Mouse (Mus musculus) heart, embryonic 10.5 days (tissue): ENCODE measurements at regions not wholly inside any gene's neighbourhood (a gene's known extent, or its start where the extent isn't known, plus 50 kb on each side); places are given as distances from the start of the nearest gene placed in this dataset.

ENCODE experiments used
- DNase-seq: peaks from one replicate; pipeline ENCODE4 v3.0.0-alpha.2; 2017; ENCODE audit warnings: low spot score
- H3K27ac ChIP-seq: fragments of 300-500 bp; sonication (generic); 2 replicates; pipeline ENCODE4 v1.5.1; 2016; ENCODE audit warnings: mild to moderate bottlenecking
- H3K27me3 ChIP-seq: fragments of 300-500 bp; sonication (generic); 2 replicates; pipeline ENCODE4 v1.6.1; 2016; ENCODE audit warnings: mild to moderate bottlenecking; ENCODE audit not compliant: poor library complexity, insufficient read depth, severe bottlenecking
- H3K36me3 ChIP-seq: fragments of 300-500 bp; sonication (generic); 2 replicates; pipeline ENCODE4 v1.6.1; 2016; ENCODE audit warnings: mild to moderate bottlenecking, moderate library complexity
- H3K4me1 ChIP-seq: fragments of 300-500 bp; sonication (generic); 2 replicates; pipeline ENCODE4 v1.6.1; 2016; ENCODE audit warnings: mild to moderate bottlenecking
- H3K4me3 ChIP-seq: fragments of 300-500 bp; sonication (generic); 2 replicates; pipeline ENCODE4 v1.5.1; 2016; ENCODE audit warnings: mild to moderate bottlenecking, moderate library complexity
- H3K9me3 ChIP-seq: fragments of 300-500 bp; sonication (generic); 2 replicates; pipeline ENCODE4 v1.6.1; 2016; ENCODE audit warnings: mild to moderate bottlenecking, moderate library complexity
- WGBS: fragments of 180-500 bp; shearing (Covaris S2); methylation state at CpG from one replicate; pipeline ENCODE4 v1.1.7; 2016; 5-methylcytosine and 5-hydroxymethylcytosine counted together

DNA sequence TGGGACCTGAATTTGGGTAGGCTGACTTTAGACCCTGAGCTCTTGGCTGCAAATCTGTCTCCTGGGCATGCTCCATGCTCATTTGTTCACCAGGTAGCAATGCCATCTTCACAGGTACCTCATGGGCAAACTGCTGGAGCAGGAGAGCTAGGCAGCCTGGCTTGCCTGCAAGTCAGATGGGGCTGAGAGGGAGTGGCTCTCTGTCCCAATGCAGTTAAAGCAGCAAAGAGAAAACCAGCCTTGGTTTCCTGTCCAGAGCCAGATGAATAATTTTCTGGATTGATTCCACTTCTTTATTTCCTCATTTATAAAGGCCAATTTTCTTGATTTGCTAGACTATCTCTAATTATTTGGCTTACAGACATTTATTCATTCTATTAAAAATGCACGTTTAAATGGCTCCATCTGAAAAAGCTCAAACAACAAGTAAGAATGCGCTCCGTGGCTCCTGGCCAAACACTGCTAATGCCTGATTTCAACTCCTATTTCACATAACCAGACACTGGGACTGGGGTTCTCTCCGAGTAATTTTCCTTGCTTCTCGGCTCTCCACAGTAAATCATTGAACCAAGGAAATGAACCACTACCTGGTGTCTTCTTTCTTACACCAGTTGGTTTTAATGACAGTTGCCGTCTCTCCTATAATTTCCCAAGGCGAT lies 60.5 kb downstream of the Rsl24d1 start:
- peaks cover 4% of the 10 kb centered on the region; the same call in 1 of the 2 replicates for H3K9me3 ChIP-seq
- no peaks in the 10 kb centered on the region for H3K4me1 ChIP-seq
- no peak for DNase-seq
- H3K36me3 ChIP-seq: no peaks in the 10 kb centered on the region
- no peaks in the 10 kb centered on the region for H3K27me3 ChIP-seq
- WGBS: 82% methylated on average over 7 of the region's 7 CpGs
- no peak overlapping the region for H3K27ac ChIP-seq
- no peak overlapping the region for H3K4me3 ChIP-seq

DNA sequence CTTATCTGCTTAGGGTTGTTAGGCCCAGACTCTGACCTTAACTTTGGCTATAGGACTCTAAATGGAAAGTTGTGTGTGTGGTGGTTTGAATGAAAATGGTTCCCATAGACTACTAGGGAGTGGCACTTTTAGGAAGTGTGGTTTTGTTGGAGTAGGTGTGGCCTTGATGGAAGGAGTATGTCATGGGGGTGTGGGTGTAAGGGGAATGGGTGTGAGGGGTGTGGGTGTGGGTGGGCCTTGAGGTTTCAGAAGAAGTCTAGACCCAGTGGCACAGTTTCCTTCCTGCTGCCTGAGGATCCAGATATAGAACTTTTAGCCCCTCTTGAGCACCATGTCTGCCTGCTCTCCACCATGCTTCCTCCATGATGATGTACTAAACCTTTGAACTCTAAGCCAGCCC lies 63.4 kb downstream of the Rsl24d1 start:
- DNase-seq: no peak
- Histone ChIP-seq H3K27ac (no peak overlapping the region), H3K9me3 (peaks cover under 1% of the 10 kb centered on the region; the same call in 1 of the 2 replicates), H3K4me1 (no peaks in the 10 kb centered on the region), H3K36me3 (no peaks in the 10 kb centered on the region), H3K27me3 (no peaks in the 10 kb centered on the region), H3K4me3 (no peak overlapping the region)

GRCm38 (mm10) chr9:73183356-73183755 lies 70.1 kb downstream of the Rsl24d1 start:
- no peak for DNase-seq
- Histone ChIP-seq H3K4me3 (no peak overlapping the region), H3K27ac (no peak overlapping the region), H3K36me3 (no peaks in the 10 kb centered on the region), H3K9me3 (no peaks in the 10 kb centered on the region), H3K4me1 (no peaks in the 10 kb centered on the region), H3K27me3 (no peaks in the 10 kb centered on the region)
- WGBS: 81% methylated on average over 5 of the region's 5 CpGs

DNA sequence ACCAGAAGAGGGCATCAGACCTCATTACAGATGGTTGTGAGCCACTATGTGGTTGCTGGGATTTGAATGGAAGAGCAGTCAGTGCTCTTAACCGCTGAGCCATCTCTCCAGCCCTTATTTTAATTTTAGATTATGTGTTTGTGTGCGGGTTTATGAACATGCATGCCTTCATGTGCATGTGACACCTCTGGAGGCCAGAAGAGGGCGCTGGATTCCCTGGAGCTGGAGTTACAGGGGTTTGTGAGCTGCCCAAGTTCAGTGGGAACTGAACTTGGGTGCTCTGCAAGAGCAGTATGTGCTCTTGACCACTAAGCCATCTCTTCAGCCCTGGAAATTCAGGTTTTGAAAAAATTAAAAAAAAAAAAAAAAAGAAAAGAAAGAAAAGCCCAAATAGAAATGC lies 71.7 kb downstream of the Rsl24d1 start:
- WGBS: 43% methylated on average over 3 of the region's 3 CpGs
- Histone ChIP-seq H3K4me1 (no peaks in the 10 kb centered on the region), H3K9me3 (no peaks in the 10 kb centered on the region), H3K27ac (no peak overlapping the region), H3K4me3 (no peak overlapping the region), H3K36me3 (no peaks in the 10 kb centered on the region), H3K27me3 (no peaks in the 10 kb centered on the region)
- no peak for DNase-seq

DNA sequence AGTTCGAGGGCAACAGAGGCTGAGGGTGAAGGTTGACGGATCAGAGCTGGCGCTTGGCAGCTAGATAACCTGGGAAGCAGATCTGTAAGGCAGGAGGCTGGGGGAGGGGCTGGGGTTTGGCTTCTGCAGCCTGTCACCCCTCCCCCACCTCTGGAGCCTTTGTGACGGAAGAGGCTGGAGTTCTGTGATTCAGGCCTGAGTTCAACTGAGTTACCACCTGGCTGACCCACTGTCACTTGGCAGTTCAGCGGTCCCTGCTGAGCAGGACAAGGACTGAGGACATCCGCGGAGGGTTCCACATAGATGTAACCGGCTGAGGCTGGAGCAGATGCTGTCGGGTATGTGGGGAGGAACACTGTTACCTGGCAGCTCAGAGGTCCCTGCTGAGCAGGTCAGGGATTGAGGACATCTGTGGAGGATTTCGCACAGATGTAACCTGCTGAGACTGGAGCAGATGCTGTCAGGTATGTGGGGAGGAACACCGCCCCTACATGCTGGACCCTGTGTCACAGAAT lies 79.1 kb downstream of the Rsl24d1 start:
- no peaks in the 10 kb centered on the region for H3K36me3 ChIP-seq
- no peaks in the 10 kb centered on the region for H3K27me3 ChIP-seq
- peak overlapping the region; percentile 36 for H3K4me3 ChIP-seq
- WGBS: 12% methylated on average over 11 of the region's 11 CpGs
- peak overlapping the region; percentile 49 for H3K27ac ChIP-seq
- peak; percentile 75 for DNase-seq
- H3K9me3 ChIP-seq: no peaks in the 10 kb centered on the region
- peaks cover 8% of the 10 kb centered on the region for H3K4me1 ChIP-seq

- Histone ChIP-seq H3K9me3 (0 out of 2 replicates have a peak, but pooled peaks cover 3% of the 10 kb centered on the region), H3K27ac (no peak overlapping the region), H3K4me1 (no peaks in the 10 kb centered on the region), H3K4me3 (no peak overlapping the region), H3K36me3 (no peaks in the 10 kb centered on the region), H3K27me3 (no peaks in the 10 kb centered on the region)
- DNase-seq: no peak
- 85% methylated on average over 10 of the region's 10 CpGs for WGBS
These were observed 85.2 kb downstream of the Rsl24d1 start for GRCm38 (mm10) chr9:73198261-73199085.

- Histone ChIP-seq H3K27me3 (no peaks in the 10 kb centered on the region), H3K36me3 (no peaks in the 10 kb centered on the region), H3K27ac (no peak overlapping the region), H3K4me1 (no peaks in the 10 kb centered on the region), H3K4me3 (no peak overlapping the region), H3K9me3 (no peaks in the 10 kb centered on the region)
- no peak for DNase-seq
- 59% methylated on average over 6 of the region's 6 CpGs for WGBS
These were observed 109.9 kb downstream of the Rsl24d1 start for GRCm38 (mm10) chr9:73223111-73223510.

GRCm38 (mm10) chr9:73240188-73240587 lies 127.0 kb downstream of the Rsl24d1 start:
- H3K27me3 ChIP-seq: no peaks in the 10 kb centered on the region
- no peak overlapping the region for H3K27ac ChIP-seq
- H3K36me3 ChIP-seq: no peaks in the 10 kb centered on the region
- no peak overlapping the region for H3K4me3 ChIP-seq
- WGBS: 62% methylated on average over 5 of the region's 5 CpGs
- no peak for DNase-seq
- H3K4me1 ChIP-seq: peaks cover 3% of the 10 kb centered on the region; the same call in 1 of the 2 replicates
- no peaks in the 10 kb centered on the region for H3K9me3 ChIP-seq

GRCm38 (mm10) chr9:73242521-73243308 lies 129.5 kb downstream of the Rsl24d1 start:
- WGBS: 66% methylated on average over 4 of the region's 4 CpGs

DNA sequence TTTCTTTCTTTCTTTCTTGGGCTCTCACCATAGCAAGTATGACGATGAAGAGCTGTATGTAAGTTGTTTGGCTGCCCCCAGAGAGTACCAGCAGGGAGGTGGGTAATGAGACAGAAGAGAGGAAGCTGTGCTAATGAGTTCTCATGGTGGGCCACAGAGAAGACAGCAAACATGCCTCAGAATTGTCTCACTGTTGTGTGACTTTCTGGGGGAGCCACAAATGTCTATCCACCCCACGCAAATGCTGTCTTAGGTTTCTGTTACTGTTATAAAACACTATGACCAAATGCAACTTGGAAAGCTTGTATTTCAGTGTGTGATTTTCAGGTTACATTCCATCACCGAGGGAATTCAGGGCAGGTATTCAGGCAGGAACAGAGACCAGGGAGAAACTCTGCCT lies 131.0 kb downstream of the Rsl24d1 start:
- no peak overlapping the region for H3K27ac ChIP-seq
- no peaks in the 10 kb centered on the region; the same call in 1 of the 2 replicates for H3K9me3 ChIP-seq
- H3K4me3 ChIP-seq: no peak overlapping the region
- H3K4me1 ChIP-seq: peaks cover 12% of the 10 kb centered on the region; the same call in 1 of the 2 replicates
- no peaks in the 10 kb centered on the region for H3K36me3 ChIP-seq
- H3K27me3 ChIP-seq: no peaks in the 10 kb centered on the region
- no peak for DNase-seq
- 73% methylated on average over 2 of the region's 3 CpGs for WGBS

More at GRCm38 (mm10) chr9:73242521-73243308, 129.5 kb downstream of the Rsl24d1 start:
- Histone ChIP-seq H3K36me3 (no peaks in the 10 kb centered on the region), H3K27ac (no peak overlapping the region), H3K9me3 (no peaks in the 10 kb centered on the region), H3K4me3 (no peak overlapping the region), H3K27me3 (no peaks in the 10 kb centered on the region), H3K4me1 (peaks cover 12% of the 10 kb centered on the region; the same call in 1 of the 2 replicates)
- DNase-seq: no peak

- H3K36me3 ChIP-seq: no peaks in the 10 kb centered on the region
- H3K4me3 ChIP-seq: no peak overlapping the region
- peak; percentile 77 for DNase-seq
- H3K27me3 ChIP-seq: no peaks in the 10 kb centered on the region
- H3K27ac ChIP-seq: peak overlapping the region; percentile 57; the same call in 1 of the 2 replicates
- peaks cover 12% of the 10 kb centered on the region; the same call in 1 of the 2 replicates for H3K4me1 ChIP-seq
- H3K9me3 ChIP-seq: no peaks in the 10 kb centered on the region; the same call in 1 of the 2 replicates
- WGBS: 51% methylated on average over 7 of the region's 7 CpGs
These were observed 132.3 kb downstream of the Rsl24d1 start for GRCm38 (mm10) chr9:73245524-73245923.

- Histone ChIP-seq H3K4me3 (no peak overlapping the region), H3K4me1 (no peaks in the 10 kb centered on the region), H3K27ac (no peak overlapping the region), H3K27me3 (no peaks in the 10 kb centered on the region), H3K9me3 (no peaks in the 10 kb centered on the region), H3K36me3 (no peaks in the 10 kb centered on the region)
- no peak for DNase-seq
- WGBS: 68% methylated on average over 9 of the region's 9 CpGs
These were observed 144.9 kb downstream of the Rsl24d1 start for GRCm38 (mm10) chr9:73258171-73258570.
